Mouse (Mus musculus) G1E (cell line): ENCODE measurements around the gene Prpf6.

Experiments used
- CTCF ChIP-seq: IDR thresholded peaks from 2 replicates; pipeline ENCODE4 v1.5.1; 2012; ENCODE audit warnings: low read depth, low read length, inconsistent platforms, mixed read lengths
- GATA1 ChIP-seq: IDR thresholded peaks from 2 replicates; pipeline ENCODE4 v1.6.1; 2012; ENCODE audit warnings: borderline replicate concordance, low read length, inconsistent platforms, mixed read lengths
- GATA2 ChIP-seq: IDR thresholded peaks from 2 replicates; pipeline ENCODE4 v1.6.1; 2012; ENCODE audit warnings: low read depth, low read length, inconsistent platforms, borderline replicate concordance
- POLR2AphosphoS5 ChIP-seq: IDR thresholded peaks from 2 replicates; pipeline ENCODE4 v1.6.1; 2012; ENCODE audit warnings: low read depth, low read length, inconsistent platforms; ENCODE audit not compliant: insufficient replicate concordance
- TAL1 ChIP-seq: conservative IDR thresholded peaks from 2 replicates; pipeline ENCODE4 v1.6.1; 2012; ENCODE audit warnings: low read depth, low read length, inconsistent platforms, mixed read lengths

DNA sequence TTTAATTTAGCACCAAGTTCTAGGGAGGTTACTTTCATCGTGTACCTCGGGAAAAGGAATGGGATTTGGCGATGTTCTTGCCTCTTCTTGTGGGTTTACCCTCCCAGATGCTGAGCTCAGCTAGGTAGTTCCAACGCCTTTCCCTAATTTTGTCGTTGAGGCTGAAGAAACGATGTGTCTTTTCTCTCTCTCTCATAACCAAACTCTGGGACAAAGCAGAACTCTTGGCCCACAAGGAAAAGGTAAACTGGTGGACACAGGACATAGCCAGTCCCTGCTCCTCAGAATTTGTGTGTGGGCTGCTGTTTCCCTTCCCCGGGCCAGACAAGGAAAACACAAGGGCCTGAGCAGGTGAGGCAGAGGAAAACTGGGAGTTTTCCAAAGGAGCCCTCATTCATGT, 80.3 kb downstream of the Prpf6 start:
- TF ChIP-seq CTCF, result no peak
- TF ChIP-seq GATA1, result no peak
- TF ChIP-seq TAL1, result no peak
- TF ChIP-seq POLR2AphosphoS5, result no peak
- no peak for TF ChIP-seq GATA2
